Mouse (Mus musculus) midbrain, embryonic 16.5 days (tissue): ENCODE measurements around the gene Dysf. TPM values are rescaled to one million over a fixed set of nuclear protein-coding genes. Genes with fewer than 3 reads are reported as not detected.

ENCODE experiments used
- ATAC-seq: fragments of 200-750 bp; cut with Nextera tagmentation; 2 replicates; pipeline ENCODE4 v1.8.0; 2017; ENCODE audit warnings: moderate TSS enrichment
- H3K27ac ChIP-seq: fragments of 300-500 bp; sonication (generic); 2 replicates; pipeline ENCODE4 v1.5.1; 2014; ENCODE audit warnings: mild to moderate bottlenecking, low read length, mixed read lengths
- H3K27me3 ChIP-seq: fragments of 300-500 bp; sonication (generic); 2 replicates; pipeline ENCODE4 v1.6.1; 2014; ENCODE audit warnings: low read depth, low read length, mixed read lengths; ENCODE audit not compliant: control insufficient read depth, insufficient read depth
- H3K36me3 ChIP-seq: fragments of 300-500 bp; sonication (generic); 2 replicates; pipeline ENCODE4 v1.6.1; 2014; ENCODE audit warnings: mild to moderate bottlenecking, low read length, moderate library complexity, mixed read lengths; ENCODE audit not compliant: control insufficient read depth, insufficient read depth
- H3K4me1 ChIP-seq: fragments of 300-500 bp; sonication (generic); 2 replicates; pipeline ENCODE4 v1.6.1; 2014; ENCODE audit warnings: mild to moderate bottlenecking, low read length, mixed read lengths; ENCODE audit not compliant: control insufficient read depth, insufficient read depth
- H3K4me2 ChIP-seq: fragments of 300-500 bp; sonication (generic); 2 replicates; pipeline ENCODE4 v1.6.1; 2014; ENCODE audit warnings: mild to moderate bottlenecking, low read length, mixed read lengths
- H3K4me3 ChIP-seq: fragments of 300-500 bp; sonication (generic); 2 replicates; pipeline ENCODE4 v1.5.1; 2014; ENCODE audit warnings: low read depth, mild to moderate bottlenecking, low read length, moderate library complexity, mixed read lengths
- H3K9ac ChIP-seq: fragments of 300-500 bp; sonication (generic); 2 replicates; pipeline ENCODE4 v1.6.1; 2014; ENCODE audit warnings: low read depth, low read length, mixed read lengths
- H3K9me3 ChIP-seq: fragments of 300-500 bp; sonication (generic); replicated peaks from 2 replicates; pipeline ENCODE4 v1.6.1; 2014; ENCODE audit warnings: mild to moderate bottlenecking, low read length, mixed read lengths; ENCODE audit not compliant: control insufficient read depth, poor library complexity, severe bottlenecking
- WGBS: fragments of 180-500 bp; shearing (Covaris S2); extraction: QIAGEN DNeasy Blood & Tissue Kit; methylation state at CpG from one replicate; pipeline ENCODE4 v1.1.7; 2014; 5-methylcytosine and 5-hydroxymethylcytosine counted together
- polyA plus RNA-seq: library from polyadenylated mRNA; unstranded; fragments of >200 nt; fragmentation: Nextera tagmentation; extraction: Ambion mirVana; gene quantifications from 2 replicates; pipeline ENCODE4 v1.2.1, GENCODE M21; 2015

The Dysf gene
- polyA plus RNA-seq, 1 experiment from 2014 or later, result 2.3 TPM

DNA sequence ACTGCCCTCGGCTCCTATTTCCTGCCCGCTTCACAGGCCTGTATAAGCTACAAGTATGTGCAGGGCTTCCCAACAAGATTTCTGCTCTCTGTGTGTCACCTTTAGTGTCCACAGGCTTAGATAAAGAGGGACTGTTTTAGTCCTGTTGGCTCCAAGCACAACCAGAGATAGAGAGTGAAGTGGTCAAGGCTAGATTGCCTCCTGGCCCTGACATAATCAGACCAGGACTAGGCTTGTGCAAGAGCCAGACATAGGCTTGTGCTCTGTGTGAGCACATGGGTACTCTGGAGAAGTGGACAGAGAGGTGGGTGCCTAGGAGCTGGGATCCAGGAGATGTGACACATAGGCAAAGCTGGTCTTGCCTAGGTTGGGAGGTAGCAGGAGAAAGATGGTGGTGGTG is 146.1 kb downstream of the Dysf start:
- no peak overlapping the region for H3K4me2 ChIP-seq
- H3K4me3 ChIP-seq, result no peak overlapping the region
- no peak overlapping the region for H3K9ac ChIP-seq
- ATAC-seq, result no peak
- H3K4me1 ChIP-seq, result no peaks in the 10 kb centered on the region
- no peak overlapping the region for H3K27ac ChIP-seq
- H3K27me3 ChIP-seq, result no peaks in the 10 kb centered on the region
- 95% methylated on average over 2 of the region's 2 CpGs for WGBS
- H3K36me3 ChIP-seq, result no peaks in the 10 kb centered on the region
- H3K9me3 ChIP-seq, result no peaks in the 10 kb centered on the region

DNA sequence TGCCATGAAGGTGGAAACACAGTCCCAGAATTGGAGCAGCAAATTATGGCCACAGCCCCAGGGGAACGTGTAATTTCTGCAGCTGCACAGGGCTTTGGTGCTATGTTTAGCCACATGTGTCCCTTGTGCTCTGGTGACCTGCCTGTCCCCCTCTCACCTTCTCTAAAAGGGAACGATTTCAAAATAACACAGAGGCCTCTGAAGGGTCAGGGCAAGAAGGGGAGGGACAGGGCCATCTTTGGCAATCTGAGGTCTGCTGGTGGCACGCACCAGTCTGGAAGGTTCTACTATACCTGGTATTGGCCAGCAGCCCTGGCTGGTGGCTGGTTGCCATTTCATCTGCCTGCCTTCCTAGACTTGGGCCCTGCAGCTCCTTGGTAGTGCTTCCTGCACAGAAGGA is 147.4 kb downstream of the Dysf start:
- WGBS, result 74% methylated on average over 3 of the region's 3 CpGs
- no peak overlapping the region for H3K4me3 ChIP-seq
- H3K36me3 ChIP-seq, result no peaks in the 10 kb centered on the region
- H3K9ac ChIP-seq, result no peak overlapping the region
- ATAC-seq, result no peak
- no peaks in the 10 kb centered on the region for H3K9me3 ChIP-seq
- H3K27ac ChIP-seq, result no peak overlapping the region
- no peak overlapping the region for H3K4me2 ChIP-seq
- H3K27me3 ChIP-seq, result no peaks in the 10 kb centered on the region
- no peaks in the 10 kb centered on the region for H3K4me1 ChIP-seq

DNA sequence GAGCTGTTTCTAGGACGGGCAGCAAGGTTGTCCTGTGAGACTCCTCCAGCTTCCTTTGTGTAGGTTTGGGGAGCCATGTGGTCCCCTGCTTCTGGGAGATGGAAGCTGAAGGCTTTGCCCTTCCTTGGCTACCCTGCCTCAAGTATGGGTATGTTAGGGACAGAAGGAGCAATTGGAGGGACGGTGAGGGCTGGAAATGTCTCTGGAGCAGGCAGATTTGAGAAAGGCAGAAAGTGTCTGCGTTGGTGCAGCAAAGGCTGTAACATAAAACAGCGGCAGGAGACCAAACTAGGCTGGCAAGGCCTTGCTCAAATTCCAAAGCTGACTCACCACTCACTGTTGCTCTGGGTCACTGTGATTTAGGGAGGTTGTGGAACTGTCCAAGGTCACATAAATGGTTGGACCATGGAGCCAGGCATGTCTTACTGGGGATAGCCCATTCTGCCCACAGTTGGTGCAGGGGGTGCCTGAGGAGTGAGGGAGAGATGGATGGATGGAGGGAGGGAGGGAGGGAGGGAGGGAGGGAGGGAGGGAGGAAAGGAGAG is 148.2 kb downstream of the Dysf start:
- no peaks in the 10 kb centered on the region for H3K36me3 ChIP-seq
- H3K9ac ChIP-seq, result no peak overlapping the region
- no peaks in the 10 kb centered on the region for H3K27me3 ChIP-seq
- H3K9me3 ChIP-seq, result no peaks in the 10 kb centered on the region
- no peak overlapping the region for H3K4me2 ChIP-seq
- H3K4me1 ChIP-seq, result no peaks in the 10 kb centered on the region
- H3K27ac ChIP-seq, result no peak overlapping the region
- no peak for ATAC-seq
- WGBS, result 70% methylated on average over 4 of the region's 4 CpGs
- H3K4me3 ChIP-seq, result no peak overlapping the region

GRCm38 (mm10) chr6:84159046-84159445 is 150.7 kb downstream of the Dysf start:
- Histone ChIP-seq H3K4me2 (no peak overlapping the region), H3K4me1 (no peaks in the 10 kb centered on the region), H3K36me3 (no peaks in the 10 kb centered on the region), H3K9ac (no peak overlapping the region), H3K27ac (no peak overlapping the region), H3K27me3 (no peaks in the 10 kb centered on the region), H3K4me3 (no peak overlapping the region), H3K9me3 (no peaks in the 10 kb centered on the region)
- ATAC-seq, result no peak
- 95% methylated on average over 4 of the region's 4 CpGs for WGBS

DNA sequence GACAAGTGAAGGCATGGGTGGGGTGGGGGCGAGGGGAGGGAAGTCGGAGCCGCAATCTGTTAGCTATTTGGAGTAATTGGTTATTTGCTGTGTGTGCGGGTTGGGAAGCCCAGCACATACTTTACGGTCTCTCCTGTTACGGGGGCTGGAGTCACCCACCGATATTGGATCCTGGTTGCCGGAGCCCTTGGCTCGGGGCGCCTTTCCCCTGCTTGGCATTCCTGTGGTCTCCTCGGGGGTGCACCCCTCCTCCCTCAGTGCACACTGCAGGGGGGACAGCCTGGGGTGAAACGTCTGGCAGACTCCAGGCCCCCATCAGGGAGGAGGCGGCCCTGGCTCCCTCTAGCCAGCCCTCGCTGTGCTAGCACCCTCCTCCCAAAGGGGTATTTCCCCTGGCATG is 159.2 kb downstream of the Dysf start:
- Histone ChIP-seq H3K4me3 (no peak overlapping the region), H3K4me2 (no peak overlapping the region), H3K4me1 (no peaks in the 10 kb centered on the region), H3K9ac (no peak overlapping the region), H3K27me3 (no peaks in the 10 kb centered on the region), H3K27ac (no peak overlapping the region), H3K36me3 (no peaks in the 10 kb centered on the region), H3K9me3 (no peaks in the 10 kb centered on the region)
- 87% methylated on average over 14 of the region's 14 CpGs for WGBS
- no peak for ATAC-seq

- Histone ChIP-seq H3K4me3 (no peak overlapping the region), H3K27ac (no peak overlapping the region), H3K4me1 (no peaks in the 10 kb centered on the region), H3K27me3 (no peaks in the 10 kb centered on the region), H3K9ac (no peak overlapping the region), H3K4me2 (no peak overlapping the region), H3K36me3 (no peaks in the 10 kb centered on the region), H3K9me3 (no peaks in the 10 kb centered on the region)
- no peak for ATAC-seq
- WGBS, result 97% methylated on average over 1 of the region's 1 CpGs
These were observed 160.2 kb downstream of the Dysf start for GRCm38 (mm10) chr6:84168571-84168970.

- no peak for ATAC-seq
- H3K9me3 ChIP-seq, result no peaks in the 10 kb centered on the region
- no peaks in the 10 kb centered on the region for H3K27me3 ChIP-seq
- no peaks in the 10 kb centered on the region for H3K36me3 ChIP-seq
- H3K9ac ChIP-seq, result no peak overlapping the region
- no peak overlapping the region for H3K4me3 ChIP-seq
- H3K27ac ChIP-seq, result no peak overlapping the region
- no peaks in the 10 kb centered on the region for H3K4me1 ChIP-seq
- 94% methylated on average over 6 of the region's 6 CpGs for WGBS
- H3K4me2 ChIP-seq, result no peak overlapping the region
These were observed 165.2 kb downstream of the Dysf start for GRCm38 (mm10) chr6:84173626-84174025.

- 86% methylated on average over 5 of the region's 5 CpGs for WGBS
- Histone ChIP-seq H3K4me1 (no peaks in the 10 kb centered on the region), H3K4me2 (no peak overlapping the region), H3K9ac (no peak overlapping the region), H3K27ac (no peak overlapping the region), H3K27me3 (no peaks in the 10 kb centered on the region), H3K36me3 (no peaks in the 10 kb centered on the region), H3K9me3 (no peaks in the 10 kb centered on the region), H3K4me3 (no peak overlapping the region)
- no peak for ATAC-seq
These were observed 170.5 kb downstream of the Dysf start for GRCm38 (mm10) chr6:84178776-84179405.

DNA sequence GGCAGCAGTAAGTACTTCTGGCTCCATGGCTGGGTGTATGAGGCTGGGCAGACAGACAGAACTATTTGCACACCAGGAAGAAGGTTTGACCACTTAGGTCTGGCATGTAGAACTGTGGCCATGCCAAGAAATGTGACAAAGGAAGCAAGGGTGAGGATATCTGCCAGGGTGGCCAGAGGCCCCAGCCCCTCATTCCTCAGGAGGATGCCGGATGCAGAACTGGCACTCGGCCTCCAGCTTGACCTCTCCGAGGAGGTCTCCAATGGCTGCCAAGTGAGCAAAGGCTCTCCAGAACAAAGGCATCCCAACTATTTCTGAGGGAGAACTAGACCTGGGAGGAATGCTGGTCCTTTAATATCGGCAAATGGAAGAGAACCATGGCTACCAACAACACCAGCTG is 173.1 kb downstream of the Dysf start:
- H3K4me1 ChIP-seq, result no peaks in the 10 kb centered on the region
- no peak overlapping the region for H3K9ac ChIP-seq
- no peaks in the 10 kb centered on the region for H3K27me3 ChIP-seq
- H3K4me3 ChIP-seq, result no peak overlapping the region
- WGBS, result 56% methylated on average over 4 of the region's 4 CpGs
- no peak overlapping the region for H3K4me2 ChIP-seq
- no peaks in the 10 kb centered on the region for H3K9me3 ChIP-seq
- H3K27ac ChIP-seq, result no peak overlapping the region
- H3K36me3 ChIP-seq, result no peaks in the 10 kb centered on the region
- no peak for ATAC-seq
